Mouse (Mus musculus) retina, embryonic 14.5 days (tissue): Measurements from ENCODE around the gene Myrf.

Experiments
- DNase-seq: peaks from one replicate; pipeline ENCODE4 v3.0.0-alpha.2; 2015; ENCODE audit warnings: low spot score

The Myrf gene

DNA sequence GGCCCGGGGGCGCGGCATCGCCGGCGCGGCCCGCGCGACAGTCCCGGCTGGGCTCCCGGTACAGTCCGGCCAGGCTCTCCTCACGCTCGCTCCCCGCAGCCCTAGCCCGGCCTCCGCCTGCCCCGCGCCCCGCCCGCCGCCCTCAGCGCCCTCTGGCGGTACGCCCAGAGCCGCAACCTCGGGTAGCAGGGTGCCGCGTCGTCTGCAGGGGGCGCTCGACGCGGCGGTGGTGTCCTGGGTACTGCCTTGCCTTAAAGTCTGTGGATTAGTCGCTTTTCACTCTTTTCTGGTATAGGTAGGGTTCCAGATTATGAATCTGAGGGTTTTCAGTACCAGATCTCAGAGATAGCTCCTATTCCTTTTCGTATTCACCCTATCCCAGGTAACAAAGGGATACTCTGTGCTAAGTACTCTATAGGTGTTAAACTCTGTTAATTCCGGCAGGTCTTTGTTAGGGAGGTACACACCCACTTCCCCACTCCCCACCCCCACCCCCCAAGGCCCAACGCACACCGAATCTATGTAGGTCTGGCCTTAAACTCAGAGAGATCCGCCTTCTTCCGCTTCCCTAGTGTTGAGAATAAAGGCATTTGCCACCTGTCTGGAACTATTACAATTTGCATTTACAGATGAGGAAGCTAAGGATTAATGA, at the start of gene Myrf:
TSS of gene Myrf (minus strand) at position 95 of the 652 bp plus-strand sequence.
- peak; percentile 82 for DNase-seq

DNA sequence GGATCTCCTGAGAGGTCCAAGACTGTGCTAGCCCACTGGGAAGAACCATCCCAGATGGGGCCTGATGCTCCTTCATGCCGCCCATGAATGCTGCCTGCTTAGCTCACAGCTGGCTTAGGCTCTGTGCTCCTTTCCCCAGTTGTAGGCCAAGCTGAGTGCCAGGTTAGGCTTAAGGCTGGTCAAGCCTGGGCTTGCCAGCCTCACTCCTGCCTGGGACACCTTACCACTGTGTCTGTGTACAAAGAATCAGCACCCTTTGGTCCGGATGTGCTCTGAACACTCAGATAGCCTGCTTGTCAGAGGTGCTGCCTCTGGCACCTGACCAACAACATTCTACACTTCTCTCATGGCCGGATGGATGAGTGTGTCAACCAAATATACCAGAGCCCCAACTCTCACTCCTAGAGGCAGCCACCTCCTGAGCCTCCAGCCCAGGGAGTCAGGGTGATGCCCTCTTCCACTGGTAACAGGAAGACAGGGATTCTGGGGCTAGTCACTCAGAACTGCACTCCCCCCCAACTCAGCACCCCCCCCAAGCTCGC, 49.1 kb upstream of the Myrf start:
- DNase-seq = no peak

DNA sequence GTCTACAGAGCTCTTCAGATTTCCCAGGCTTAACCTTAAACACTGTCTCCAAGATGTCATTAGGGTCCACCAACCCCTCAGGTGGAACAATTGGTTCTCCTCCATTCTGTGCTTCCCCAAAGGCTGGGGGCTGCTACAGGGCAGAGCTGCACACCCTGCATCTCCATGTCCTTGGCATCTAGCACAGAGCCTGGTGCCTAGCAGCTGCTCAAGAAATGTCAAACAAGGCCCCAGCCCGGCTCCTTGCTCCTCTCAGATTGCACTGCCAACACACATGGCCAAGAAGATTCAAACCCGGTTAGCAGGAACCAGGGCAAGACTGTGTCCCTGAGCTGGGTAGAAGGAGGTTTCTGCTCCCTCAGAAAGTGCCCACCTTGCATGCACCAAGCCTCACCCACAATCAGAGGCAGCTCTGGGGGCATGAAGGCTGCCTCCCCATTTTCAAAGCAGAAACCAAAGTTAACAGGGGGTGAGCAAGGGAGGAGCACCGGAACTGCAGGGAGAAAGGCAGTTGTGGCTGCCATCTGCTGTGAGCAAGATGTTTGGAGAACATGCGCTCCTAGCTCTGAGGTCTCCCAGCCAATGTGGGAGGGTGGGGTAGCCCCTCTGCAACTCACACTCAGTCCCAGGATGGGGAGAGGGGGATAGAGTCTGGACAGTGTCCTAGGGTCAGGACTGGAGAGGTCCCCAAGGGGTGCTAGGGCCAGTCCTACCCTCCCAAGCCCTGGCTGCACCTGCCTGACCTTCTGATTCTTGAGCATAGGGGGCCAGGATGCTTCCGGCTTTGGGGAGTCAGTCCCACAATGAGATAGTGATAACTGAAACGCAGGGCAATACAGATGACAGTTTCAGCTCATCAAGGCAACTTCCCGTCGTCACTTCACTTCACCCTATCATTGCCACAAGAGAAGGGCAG, 47.8 kb upstream of the Myrf start:
- DNase-seq = no peak

DNA sequence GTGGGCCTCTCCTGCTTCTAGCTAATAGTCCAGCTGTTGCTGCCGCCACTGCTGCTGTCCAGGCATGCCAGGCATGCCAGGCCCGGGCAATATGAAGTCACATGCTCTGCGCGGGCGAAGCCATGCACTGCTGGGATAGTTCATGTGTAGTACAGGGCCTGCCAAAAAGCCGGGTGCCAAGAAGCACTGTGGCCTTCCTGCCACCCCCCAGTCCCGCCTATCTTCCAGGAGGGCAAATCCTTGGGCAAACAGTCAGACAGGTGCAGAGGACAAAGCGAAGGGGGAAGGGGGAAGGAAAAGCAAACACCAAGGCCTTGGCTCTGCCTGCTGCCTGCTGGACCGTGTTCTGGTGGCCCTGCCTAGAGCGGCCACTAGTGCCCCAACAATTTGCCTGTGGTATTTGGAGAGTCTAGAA, 45.9 kb upstream of the Myrf start:
- DNase-seq = no peak

DNA sequence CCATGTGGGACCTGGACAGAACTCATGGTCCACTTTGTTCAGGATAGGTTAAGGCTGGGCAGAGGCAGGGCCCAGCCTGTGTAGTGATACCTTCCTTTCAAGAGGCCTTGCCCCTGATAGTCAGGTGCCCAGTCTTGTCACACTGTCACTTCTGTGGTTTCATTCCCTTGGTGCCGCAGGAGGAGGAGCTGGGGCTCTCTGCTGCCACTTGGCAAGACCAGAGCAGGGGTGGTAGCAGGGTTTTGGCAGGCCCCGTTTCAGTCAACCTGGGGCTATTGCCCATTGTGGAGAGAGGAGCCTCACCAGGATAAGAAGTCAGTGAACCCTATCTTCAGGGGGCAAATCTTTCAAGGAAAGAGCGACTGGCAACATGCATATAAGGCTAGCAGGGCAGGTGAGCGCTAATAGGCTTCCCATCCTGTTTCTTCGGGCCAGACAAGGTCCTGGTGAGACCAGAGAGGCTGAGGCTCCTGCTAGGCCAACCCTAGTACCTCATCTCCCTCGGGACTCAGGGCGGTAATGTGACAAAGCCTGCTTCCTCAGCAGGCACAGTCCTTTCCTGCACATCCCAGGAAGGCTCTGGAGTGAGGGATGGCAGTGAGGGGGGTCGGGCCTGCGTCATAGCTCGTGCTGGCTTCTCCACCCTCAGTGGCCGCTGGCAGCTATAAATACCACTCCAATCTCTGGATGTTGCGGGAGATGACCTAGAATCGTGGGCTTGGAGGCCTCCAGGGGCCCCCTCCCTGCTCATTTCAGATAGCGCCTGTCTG, 40.4 kb upstream of the Myrf start:
- DNase-seq = no peak

DNA sequence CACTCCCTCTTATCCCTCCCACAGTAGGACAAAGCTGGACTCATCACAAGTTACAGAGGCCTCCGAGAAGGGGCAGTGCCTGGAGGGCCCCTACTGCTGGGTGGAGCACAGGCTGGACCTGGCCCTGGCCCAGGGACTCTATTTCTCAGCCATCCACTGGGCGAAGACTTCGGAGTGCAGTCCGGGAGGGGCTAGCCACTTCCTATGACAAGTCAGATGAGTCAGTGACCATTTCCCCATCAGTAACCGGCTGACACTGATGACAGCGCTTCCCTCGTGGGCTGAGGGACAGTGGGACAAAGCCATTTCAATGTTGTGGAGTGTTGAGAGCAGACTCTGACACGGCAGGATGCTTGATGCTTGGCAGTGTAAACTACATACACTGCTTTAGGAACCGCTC, 39.1 kb upstream of the Myrf start:
- no peak for DNase-seq

DNA sequence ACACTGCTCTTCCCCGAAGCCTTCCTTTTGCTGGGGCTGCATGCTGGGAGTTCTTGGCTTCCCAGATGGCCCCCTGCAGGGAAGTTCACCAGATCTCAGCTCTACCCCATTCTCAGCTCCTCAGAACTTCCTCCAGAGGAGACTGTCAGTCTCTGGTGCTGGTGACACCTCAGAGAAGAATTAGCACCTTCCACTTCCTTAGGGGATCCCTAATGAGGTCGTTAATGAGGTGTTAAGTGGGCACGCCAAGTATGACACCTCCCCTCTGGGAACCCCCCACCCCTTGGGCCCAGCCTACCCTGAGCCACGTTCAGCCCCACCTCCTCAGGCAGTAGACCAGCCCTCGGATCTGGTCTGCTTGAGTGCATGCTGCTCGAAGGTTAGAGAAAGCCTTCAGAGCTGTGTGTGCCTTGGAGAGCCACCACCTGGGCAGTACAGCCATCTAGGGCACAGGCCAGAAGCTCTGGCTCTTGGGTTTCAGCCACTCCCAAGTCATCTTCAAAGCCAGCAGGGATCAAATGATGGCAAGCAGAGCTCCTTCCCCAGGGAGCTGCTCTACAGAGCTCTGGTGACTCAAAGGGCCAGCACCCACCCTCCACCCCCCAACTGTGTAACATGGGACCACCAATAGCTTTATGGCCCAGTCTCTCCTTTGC, 38.2 kb upstream of the Myrf start:
- DNase-seq = no peak

DNA sequence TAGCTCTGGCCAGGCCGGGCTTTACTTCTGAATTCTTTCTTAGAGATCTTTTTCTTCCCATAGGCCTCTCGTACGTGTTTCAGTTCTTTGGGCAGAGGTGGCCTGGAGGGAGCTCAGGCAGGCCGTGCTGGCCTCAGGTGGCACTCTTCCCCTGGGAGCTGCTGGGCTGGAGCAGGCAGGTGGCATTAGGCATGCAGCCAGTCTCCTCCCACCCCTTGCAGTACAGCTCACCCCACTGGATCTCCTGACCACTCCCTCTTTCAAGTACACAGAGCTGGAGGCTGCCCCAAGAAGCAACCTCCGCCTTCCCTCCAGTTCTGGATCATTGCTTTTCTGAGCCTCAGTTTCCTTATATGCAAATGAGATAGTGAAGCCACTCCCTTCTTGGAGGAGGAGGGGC, 37.2 kb upstream of the Myrf start:
- no peak for DNase-seq

DNA sequence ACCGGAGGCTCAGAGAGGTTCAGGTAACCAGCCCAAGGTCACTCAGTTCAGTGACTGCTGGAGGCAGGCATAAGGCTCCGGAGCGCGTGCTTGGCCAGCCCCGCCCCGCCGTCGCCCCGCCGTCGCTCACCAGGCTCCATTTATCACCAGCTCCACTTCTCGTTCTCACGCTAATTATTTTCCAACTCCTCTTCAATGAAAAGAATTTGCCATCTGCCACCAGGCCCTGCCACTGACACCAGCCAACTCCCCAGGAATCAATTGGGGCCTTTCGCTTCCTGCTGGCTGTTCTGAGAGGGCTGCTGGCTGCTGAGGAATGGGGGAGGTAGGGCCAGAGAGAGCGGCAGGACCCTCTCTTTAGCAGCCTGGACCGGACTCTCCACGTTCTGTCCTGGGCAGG, 36.8 kb upstream of the Myrf start:
- peak; percentile 82 for DNase-seq

DNA sequence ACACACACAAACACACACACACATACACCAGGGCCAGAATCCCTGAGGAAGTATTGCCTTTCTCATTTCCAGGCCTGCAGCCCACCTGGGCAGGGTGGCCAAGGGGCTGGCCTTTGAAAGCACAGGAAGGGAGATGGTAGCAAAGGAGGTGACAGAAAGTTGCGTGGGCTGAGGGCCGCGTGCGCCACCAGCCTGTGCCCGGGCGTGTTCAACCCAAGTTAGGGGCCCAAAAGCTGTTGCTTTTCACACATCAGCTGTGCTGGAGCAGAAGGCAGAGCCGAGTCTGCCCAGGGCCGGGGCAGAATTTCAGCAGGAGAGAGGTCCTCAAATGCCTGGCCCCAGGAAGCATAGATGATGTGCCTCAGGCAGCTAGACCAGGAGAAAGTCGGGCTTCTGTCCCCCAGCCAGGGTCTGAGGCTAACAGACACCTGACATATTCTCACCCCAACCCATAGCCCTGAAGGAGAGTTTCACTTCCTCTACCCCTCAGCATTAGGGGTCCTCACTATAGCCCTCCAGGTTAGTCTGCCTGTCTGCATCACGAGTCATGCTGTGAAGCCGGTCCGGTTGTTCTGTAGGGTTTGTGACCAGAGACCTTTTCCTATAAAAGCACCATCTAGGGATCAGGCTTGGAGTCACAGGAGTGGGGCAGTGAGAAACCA, 36.1 kb upstream of the Myrf start:
- DNase-seq = no peak

DNA sequence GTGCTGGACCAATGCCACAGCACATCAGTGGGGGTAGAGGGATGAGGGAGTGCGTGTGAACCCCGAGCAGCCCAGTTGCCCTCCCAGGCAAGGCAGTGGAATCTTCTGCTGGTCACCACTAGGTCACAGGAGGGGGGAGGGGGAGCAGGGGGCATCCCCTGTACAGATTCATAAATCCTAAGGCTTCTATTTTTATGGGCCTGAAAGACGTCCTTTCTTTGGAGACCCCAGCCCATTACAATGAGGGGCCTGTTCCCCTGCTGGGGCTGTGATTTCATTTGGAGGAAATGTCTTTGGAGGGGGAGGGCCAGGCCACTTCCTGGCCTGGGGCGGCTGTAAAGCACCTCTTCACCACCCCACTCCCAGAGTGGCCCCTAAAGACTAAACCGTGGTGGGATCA, 33.5 kb upstream of the Myrf start:
- DNase-seq = no peak

DNA sequence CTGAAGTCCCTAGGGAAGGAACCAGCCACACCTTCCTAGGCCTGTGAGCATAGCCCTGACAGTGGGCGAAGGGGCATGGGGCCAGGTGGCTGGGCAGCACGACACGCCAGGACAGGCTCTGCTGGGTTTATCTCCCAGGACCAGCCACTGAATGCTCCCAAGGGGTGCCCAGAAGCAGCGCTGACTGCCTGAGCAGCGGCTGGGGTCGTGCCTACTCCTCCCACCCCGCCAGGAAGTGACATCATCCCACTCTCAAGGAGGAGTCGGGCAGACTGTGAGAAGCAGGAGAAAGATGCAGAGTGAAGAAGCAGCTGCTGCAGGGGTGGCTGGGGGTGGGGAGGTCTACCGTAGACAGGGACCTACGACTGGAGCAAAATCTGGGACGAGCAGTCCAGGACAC, 32.2 kb upstream of the Myrf start:
- DNase-seq = peak; percentile 60

DNA sequence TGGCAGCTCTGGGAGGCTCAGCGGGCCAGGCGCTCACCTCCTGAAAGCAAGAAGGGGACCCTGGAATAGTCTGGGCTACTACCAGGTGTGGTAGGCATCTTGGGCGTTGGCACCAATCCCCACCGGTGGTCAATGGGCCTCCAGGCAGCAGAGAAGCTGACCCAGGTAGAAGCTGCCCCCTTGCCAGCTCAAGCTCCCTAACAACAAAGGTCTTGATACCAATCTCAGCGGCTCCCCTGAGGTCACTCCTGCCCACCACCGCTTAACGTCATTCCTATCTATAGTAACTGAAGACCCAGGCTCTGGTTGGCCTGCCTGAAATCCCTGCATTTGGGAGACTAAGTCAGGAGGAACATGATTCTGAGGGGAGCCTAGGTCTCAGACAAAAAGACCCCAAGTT, 31.0 kb upstream of the Myrf start:
- DNase-seq = no peak

DNA sequence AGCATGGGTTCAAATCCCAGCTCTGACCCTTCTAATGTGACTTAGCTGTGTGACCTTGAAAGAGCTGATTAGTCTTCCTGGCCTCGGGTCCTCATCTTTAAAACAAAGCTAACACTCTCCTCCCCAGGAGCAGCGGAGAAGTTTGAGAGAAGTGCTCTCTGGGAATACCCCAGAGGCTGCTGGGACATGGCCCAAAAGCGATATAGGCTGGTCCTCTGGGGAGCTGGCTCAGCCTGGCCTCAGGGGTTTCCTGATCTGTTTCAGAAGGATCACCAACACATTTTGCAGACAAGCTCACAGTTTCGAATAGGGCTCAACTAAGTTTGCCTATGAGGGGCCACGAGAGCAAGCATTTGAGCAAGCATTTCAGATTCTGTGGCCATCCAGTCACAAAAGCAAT, 29.8 kb upstream of the Myrf start:
- no peak for DNase-seq

DNA sequence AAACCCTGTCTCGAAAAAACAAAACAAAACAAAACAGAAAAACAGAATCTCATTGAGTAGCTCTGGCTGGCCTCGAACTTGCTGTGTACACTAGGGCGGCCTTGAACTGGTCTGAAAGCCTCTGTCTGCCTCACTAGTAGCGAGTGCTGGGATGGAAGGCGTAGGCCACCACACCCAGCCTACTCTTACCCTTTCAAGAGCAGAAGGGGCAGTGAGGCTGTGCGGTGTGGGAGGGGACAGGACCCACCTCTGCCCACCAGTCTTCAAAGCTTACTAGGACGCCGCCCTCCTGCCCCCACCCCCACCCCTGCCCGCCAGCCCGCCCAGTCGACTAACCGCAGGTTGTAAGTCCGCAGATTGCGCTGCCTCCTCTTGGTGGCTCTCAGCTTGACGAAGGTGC, 28.3 kb upstream of the Myrf start:
- DNase-seq = no peak

DNA sequence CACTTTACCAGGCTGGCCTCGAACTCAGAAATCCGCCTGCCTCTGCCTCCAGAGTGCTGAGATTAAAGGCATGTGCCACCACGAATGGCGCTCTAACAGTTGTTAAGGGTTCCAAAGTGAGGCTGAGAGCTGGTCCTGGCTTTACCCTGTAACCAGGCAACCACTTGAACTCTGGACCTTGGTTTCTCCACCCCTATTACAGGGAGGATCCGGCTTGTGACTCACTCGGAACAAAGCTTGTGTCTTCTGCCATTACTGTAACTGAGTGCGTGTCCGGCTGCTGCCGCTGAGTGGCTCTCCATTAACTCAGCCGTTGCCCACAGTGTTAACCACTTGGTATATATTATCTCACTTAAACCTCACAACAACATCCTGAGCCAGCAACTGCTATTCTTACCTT, 27.4 kb upstream of the Myrf start:
- no peak for DNase-seq

DNA sequence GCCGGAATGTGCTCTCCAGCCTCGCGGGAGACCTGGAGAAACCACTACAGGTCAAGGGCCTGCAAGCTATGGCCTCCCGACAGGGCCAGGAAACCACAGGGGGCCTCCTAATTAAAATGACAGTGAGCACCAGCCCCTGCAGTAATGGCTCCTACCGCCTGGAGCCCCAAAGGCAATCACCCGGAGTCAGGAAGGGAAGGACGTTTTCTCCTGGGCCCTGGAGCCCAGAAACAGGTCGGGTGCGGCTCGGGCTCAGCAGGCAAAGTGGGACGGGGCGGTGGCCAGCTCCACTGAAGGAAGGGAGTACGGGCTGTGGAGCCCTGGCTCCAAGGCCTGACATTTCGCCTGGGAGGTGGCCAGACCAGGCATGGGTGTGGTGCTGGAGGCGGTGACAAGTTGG, 26.5 kb upstream of the Myrf start:
- DNase-seq = peak; percentile 74

DNA sequence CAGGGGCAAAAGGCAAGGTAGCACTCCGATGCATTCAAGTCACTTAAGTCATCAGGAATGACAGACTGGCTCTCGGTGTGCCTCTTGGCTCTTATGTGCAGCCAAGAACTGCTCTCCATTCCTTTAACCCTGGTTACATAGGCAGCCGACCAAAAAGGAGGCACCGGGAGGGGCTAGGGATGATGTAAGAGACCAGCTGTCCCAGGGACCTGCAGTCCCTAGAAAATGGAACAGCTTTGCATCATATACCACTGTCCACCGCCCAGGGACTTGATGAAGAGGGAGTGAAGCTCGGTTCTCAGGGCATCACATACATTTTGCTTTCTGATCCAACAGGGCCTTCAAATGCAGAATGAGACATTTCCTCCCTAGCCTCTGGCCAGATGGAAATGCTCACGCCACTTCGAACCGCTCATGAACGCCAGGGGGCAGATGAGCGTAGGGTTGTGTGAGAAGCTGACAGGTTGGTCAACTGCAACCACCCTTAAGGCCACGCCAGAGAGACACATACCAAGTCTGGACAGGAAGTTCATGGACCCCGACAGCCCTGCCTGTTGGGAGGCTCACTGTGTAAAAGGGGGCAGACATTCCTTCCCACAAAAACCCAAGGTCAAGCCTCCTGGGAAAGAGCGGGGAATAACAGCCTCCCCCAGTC, 25.8 kb upstream of the Myrf start:
- DNase-seq = peak; percentile 85

DNA sequence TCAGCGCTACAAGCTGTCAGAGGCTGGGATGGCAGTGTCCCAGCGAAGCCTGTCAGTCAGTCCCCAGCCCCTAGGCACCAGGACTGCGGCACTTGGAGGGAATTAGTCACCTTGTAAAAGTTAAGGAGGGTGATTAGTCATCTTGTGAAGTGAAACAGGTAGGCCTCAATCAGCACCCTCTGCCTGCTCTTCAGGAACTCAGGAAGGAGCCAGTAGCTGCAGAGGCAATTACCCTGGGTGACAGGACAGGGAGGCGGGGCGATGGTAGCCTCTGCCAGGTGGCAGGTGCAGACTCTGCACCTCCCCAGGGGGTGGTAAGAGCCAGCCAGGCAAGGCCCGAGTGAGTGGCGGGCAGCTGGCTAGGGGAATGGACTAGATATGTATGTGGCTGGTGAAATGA, 20.8 kb upstream of the Myrf start:
- DNase-seq = no peak

DNA sequence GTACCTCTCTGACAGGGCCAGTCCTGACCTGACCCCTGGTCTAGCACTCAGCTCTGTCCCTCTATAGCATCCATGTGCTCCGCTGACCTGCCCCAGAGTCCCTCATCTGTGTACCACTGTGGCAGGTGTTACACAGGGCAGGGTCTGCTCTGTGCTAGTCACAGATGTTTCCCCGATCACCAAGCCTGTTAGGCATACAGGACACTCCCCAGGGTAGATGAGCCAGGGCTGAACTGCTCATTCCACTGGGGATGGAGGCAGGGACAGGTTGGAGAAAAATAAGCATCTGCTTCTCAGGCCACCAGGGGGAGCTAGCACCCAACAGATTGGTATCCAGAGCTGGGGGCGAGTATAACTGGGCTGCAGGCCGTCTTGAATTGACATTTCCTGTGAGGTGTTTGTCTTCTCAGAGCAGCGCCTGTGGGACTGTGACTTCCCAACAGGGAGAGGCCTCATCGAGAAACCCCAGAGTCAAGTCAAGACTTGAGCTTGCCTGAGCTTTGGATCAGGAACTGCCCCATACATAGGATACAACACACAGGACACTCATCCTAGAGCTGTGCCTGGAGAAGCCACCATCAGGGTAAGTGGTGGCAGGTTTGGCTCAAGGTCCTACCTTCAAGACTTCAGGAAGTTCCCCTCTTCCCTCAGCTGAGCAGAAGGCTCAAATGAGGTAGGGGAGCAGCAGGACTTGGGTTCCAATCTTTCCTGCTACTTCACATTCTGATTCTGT, 17.9 kb upstream of the Myrf start:
- peak; percentile 91 for DNase-seq
